Mouse (Mus musculus): ENCODE measurements around the gene Gorab.

- TF ChIP-seq GATA1 (IDR thresholded peaks at IDR 0.05; ENCODE audit: borderline replicate concordance, low read length) (no peak), CTCF (IDR thresholded peaks at IDR 0.05; ENCODE audit: low read depth, low read length) (no peak)
Observed at GRCm38 (mm10) chr1:163357733-163358132, 45.7 kb downstream of the Gorab start.

Measured in G1E (cell line).